Mouse (Mus musculus): ENCODE measurements around the gene Tshr. TPM values are rescaled to one million over a fixed set of nuclear protein-coding genes. Genes with fewer than 3 reads are reported as not detected.
A peak's percentile ranks its signal among the peaks of the same experiment; 100 is the strongest.

Tshr gene
- polyA plus RNA-seq, 1 experiment from 2014 or later, result 0.73 TPM

- no peak overlapping the region for H3K27ac ChIP-seq (ENCODE audit: low read depth, low read length)
- 31% methylated on average over 7 of the region's 7 CpGs for WGBS
These were observed 28.3 kb downstream of the Tshr start for GRCm38 (mm10) chr12:91412461-91413182.

DNA sequence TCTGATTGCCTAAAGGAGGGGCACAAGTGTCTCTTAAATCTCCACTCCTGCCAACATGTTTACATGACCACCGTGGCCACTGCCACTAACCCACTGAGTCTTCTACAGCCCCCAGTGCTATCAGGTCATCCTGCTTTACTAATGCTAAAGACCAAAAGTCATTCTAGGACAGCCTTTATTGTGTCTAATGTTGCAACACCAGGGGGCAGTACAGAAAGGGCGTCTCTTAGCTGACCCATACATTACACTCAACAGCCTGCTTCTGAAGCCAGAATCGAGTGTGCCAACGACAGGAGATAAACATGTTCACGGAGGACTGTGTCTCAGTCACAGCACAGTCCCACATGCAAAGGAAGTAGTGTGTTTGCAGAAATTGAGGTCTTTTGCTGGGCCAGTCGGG, 30.7 kb downstream of the Tshr start:
- Histone ChIP-seq H3K9ac (ENCODE audit: low read depth, low read length) (no peak overlapping the region), H3K27me3 (ENCODE audit: control insufficient read depth, insufficient read depth, low read length) (no peaks in the 10 kb centered on the region), H3K9me3 (ENCODE audit: control insufficient read depth, low read length) (no peaks in the 10 kb centered on the region), H3K4me3 (ENCODE audit: low read length) (no peak overlapping the region), H3K36me3 (ENCODE audit: control insufficient read depth, insufficient read depth, low read length) (no peaks in the 10 kb centered on the region), H3K27ac (ENCODE audit: low read depth, low read length) (no peak overlapping the region), H3K4me2 (replicated peaks; ENCODE audit: low read depth, low read length) (no peak overlapping the region), H3K4me1 (ENCODE audit: control insufficient read depth, insufficient read depth, low read length) (peaks cover 12% of the 10 kb centered on the region)
- no peak for ATAC-seq (ENCODE audit: low FRiP score, low TSS enrichment)
- WGBS, result 68% methylated on average over 6 of the region's 6 CpGs

More at GRCm38 (mm10) chr12:91412461-91413182, 28.3 kb downstream of the Tshr start:
- no peaks in the 10 kb centered on the region for H3K36me3 ChIP-seq (ENCODE audit: control insufficient read depth, insufficient read depth, low read length)
- no peak overlapping the region for H3K4me2 ChIP-seq (replicated peaks; ENCODE audit: low read depth, low read length)
- no peak overlapping the region for H3K4me3 ChIP-seq (ENCODE audit: low read length)
- H3K9me3 ChIP-seq (ENCODE audit: control insufficient read depth, low read length), result no peaks in the 10 kb centered on the region
- H3K9ac ChIP-seq (ENCODE audit: low read depth, low read length), result no peak overlapping the region
- peak; percentile 91 for ATAC-seq (ENCODE audit: low FRiP score, low TSS enrichment)
- peaks cover 12% of the 10 kb centered on the region for H3K4me1 ChIP-seq (ENCODE audit: control insufficient read depth, insufficient read depth, low read length)
- H3K27me3 ChIP-seq (ENCODE audit: control insufficient read depth, insufficient read depth, low read length), result no peaks in the 10 kb centered on the region

GRCm38 (mm10) chr12:91416828-91417227, 32.5 kb downstream of the Tshr start:
- Histone ChIP-seq H3K9me3 (ENCODE audit: control insufficient read depth, low read length) (no peaks in the 10 kb centered on the region), H3K4me2 (replicated peaks; ENCODE audit: low read depth, low read length) (no peak overlapping the region), H3K27ac (ENCODE audit: low read depth, low read length) (no peak overlapping the region), H3K4me1 (ENCODE audit: control insufficient read depth, insufficient read depth, low read length) (peaks cover 14% of the 10 kb centered on the region), H3K27me3 (ENCODE audit: control insufficient read depth, insufficient read depth, low read length) (no peaks in the 10 kb centered on the region), H3K9ac (ENCODE audit: low read depth, low read length) (no peak overlapping the region), H3K4me3 (ENCODE audit: low read length) (no peak overlapping the region), H3K36me3 (ENCODE audit: control insufficient read depth, insufficient read depth, low read length) (no peaks in the 10 kb centered on the region)
- no peak for ATAC-seq (ENCODE audit: low FRiP score, low TSS enrichment)
- 95% methylated on average over 7 of the region's 7 CpGs for WGBS

DNA sequence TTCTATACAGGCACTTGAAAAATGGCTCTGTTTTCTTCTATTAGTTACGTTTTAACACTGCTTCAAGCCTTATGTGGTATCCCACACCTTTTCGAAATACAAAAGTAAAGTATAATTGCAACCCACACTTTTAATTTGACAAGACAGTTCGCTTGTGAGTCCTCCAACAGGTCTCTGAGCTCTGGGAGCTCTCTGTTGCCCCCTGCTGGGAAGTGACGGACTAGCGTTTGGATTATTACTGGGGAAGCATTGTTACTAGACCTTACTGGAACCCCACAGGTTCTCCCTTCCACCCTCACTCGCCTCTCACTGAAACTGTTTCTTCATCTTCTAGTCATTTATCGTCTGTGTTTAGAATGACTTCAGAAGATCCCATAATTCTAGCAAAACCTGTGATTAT, 34.4 kb downstream of the Tshr start:
- no peak for ATAC-seq (ENCODE audit: low FRiP score, low TSS enrichment)
- Histone ChIP-seq H3K4me2 (replicated peaks; ENCODE audit: low read depth, low read length) (no peak overlapping the region), H3K36me3 (ENCODE audit: control insufficient read depth, insufficient read depth, low read length) (no peaks in the 10 kb centered on the region), H3K27me3 (ENCODE audit: control insufficient read depth, insufficient read depth, low read length) (no peaks in the 10 kb centered on the region), H3K4me1 (ENCODE audit: control insufficient read depth, insufficient read depth, low read length) (0 out of 2 replicates have a peak, but pooled peaks cover 2% of the 10 kb centered on the region), H3K9me3 (ENCODE audit: control insufficient read depth, low read length) (no peaks in the 10 kb centered on the region), H3K27ac (ENCODE audit: low read depth, low read length) (no peak overlapping the region), H3K4me3 (ENCODE audit: low read length) (no peak overlapping the region), H3K9ac (ENCODE audit: low read depth, low read length) (no peak overlapping the region)
- WGBS, result 57% methylated on average over 7 of the region's 7 CpGs

DNA sequence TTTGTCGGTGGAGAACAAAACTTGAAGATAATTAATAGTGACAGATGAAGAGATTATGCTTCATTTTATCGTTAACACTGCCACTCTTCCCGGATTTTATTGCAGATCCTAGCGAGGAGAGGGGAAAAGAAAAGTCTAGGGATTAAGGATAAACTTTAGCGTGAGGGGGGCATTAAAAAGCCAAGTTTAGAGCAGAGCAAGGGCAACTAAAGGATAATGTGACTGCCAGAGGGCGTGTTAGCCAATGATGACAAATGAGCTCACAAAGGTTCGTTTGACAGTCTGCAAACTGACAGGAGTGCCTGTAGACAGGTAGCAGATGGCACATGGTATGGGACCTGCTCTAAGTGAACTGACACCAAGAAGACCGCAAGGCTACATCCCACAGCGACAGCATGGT, 36.9 kb downstream of the Tshr start:
- Histone ChIP-seq H3K36me3 (ENCODE audit: control insufficient read depth, insufficient read depth, low read length) (no peaks in the 10 kb centered on the region), H3K9ac (ENCODE audit: low read depth, low read length) (no peak overlapping the region), H3K4me3 (ENCODE audit: low read length) (no peak overlapping the region), H3K4me2 (replicated peaks; ENCODE audit: low read depth, low read length) (no peak overlapping the region), H3K27me3 (ENCODE audit: control insufficient read depth, insufficient read depth, low read length) (no peaks in the 10 kb centered on the region), H3K27ac (ENCODE audit: low read depth, low read length) (no peak overlapping the region), H3K4me1 (ENCODE audit: control insufficient read depth, insufficient read depth, low read length) (0 out of 2 replicates have a peak, but pooled peaks cover 2% of the 10 kb centered on the region), H3K9me3 (ENCODE audit: control insufficient read depth, low read length) (no peaks in the 10 kb centered on the region)
- 41% methylated on average over 9 of the region's 9 CpGs for WGBS
- no peak for ATAC-seq (ENCODE audit: low FRiP score, low TSS enrichment)

GRCm38 (mm10) chr12:91423125-91423820, 38.9 kb downstream of the Tshr start:
- Histone ChIP-seq H3K27ac (ENCODE audit: low read depth, low read length) (no peak overlapping the region), H3K9me3 (ENCODE audit: control insufficient read depth, low read length) (no peaks in the 10 kb centered on the region), H3K4me3 (ENCODE audit: low read length) (no peak overlapping the region), H3K36me3 (ENCODE audit: control insufficient read depth, insufficient read depth, low read length) (no peaks in the 10 kb centered on the region), H3K27me3 (ENCODE audit: control insufficient read depth, insufficient read depth, low read length) (no peaks in the 10 kb centered on the region), H3K9ac (ENCODE audit: low read depth, low read length) (no peak overlapping the region), H3K4me1 (ENCODE audit: control insufficient read depth, insufficient read depth, low read length) (0 out of 2 replicates have a peak, but pooled peaks cover 2% of the 10 kb centered on the region), H3K4me2 (replicated peaks; ENCODE audit: low read depth, low read length) (no peak overlapping the region)
- ATAC-seq (ENCODE audit: low FRiP score, low TSS enrichment), result peak; percentile 86; the same call in 1 of the 2 replicates
- 60% methylated on average over 11 of the region's 11 CpGs for WGBS

DNA sequence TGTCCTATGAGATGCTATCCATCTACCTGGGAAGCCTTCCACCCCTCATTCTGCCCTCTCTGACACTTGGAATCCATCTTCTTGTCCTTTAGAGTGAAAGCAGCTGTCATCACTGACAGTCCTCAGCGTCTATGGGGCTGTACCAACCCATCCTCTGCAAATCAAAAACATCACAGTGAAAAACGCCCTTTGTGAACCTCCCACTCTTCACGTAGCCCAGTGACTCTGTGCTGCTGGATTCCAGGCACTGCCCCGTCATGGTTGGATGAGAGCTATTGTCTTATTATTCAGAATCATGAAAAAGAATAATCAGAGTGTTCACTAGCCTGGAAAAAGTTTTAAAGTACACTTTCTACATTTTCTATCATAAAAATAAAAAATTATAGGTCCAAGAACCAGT, 42.1 kb downstream of the Tshr start:
- Histone ChIP-seq H3K27me3 (ENCODE audit: control insufficient read depth, insufficient read depth, low read length) (no peaks in the 10 kb centered on the region), H3K4me2 (replicated peaks; ENCODE audit: low read depth, low read length) (no peak overlapping the region), H3K27ac (ENCODE audit: low read depth, low read length) (no peak overlapping the region), H3K4me3 (ENCODE audit: low read length) (no peak overlapping the region), H3K9ac (ENCODE audit: low read depth, low read length) (no peak overlapping the region), H3K9me3 (ENCODE audit: control insufficient read depth, low read length) (no peaks in the 10 kb centered on the region), H3K36me3 (ENCODE audit: control insufficient read depth, insufficient read depth, low read length) (no peaks in the 10 kb centered on the region), H3K4me1 (ENCODE audit: control insufficient read depth, insufficient read depth, low read length) (no peaks in the 10 kb centered on the region)
- WGBS, result 41% methylated on average over 4 of the region's 4 CpGs
- no peak for ATAC-seq (ENCODE audit: low FRiP score, low TSS enrichment)

- ATAC-seq (ENCODE audit: low FRiP score, low TSS enrichment), result no peak
- Histone ChIP-seq H3K4me1 (ENCODE audit: control insufficient read depth, insufficient read depth, low read length) (no peaks in the 10 kb centered on the region), H3K9me3 (ENCODE audit: control insufficient read depth, low read length) (no peaks in the 10 kb centered on the region), H3K27ac (ENCODE audit: low read depth, low read length) (no peak overlapping the region), H3K9ac (ENCODE audit: low read depth, low read length) (no peak overlapping the region), H3K4me3 (ENCODE audit: low read length) (no peak overlapping the region), H3K27me3 (ENCODE audit: control insufficient read depth, insufficient read depth, low read length) (no peaks in the 10 kb centered on the region), H3K4me2 (replicated peaks; ENCODE audit: low read depth, low read length) (no peak overlapping the region), H3K36me3 (ENCODE audit: control insufficient read depth, insufficient read depth, low read length) (no peaks in the 10 kb centered on the region)
- 47% methylated on average over 2 of the region's 2 CpGs for WGBS
These were observed 42.8 kb downstream of the Tshr start for GRCm38 (mm10) chr12:91427129-91427528.

- Histone ChIP-seq H3K9me3 (ENCODE audit: control insufficient read depth, low read length) (no peaks in the 10 kb centered on the region), H3K4me2 (replicated peaks; ENCODE audit: low read depth, low read length) (no peak overlapping the region), H3K27me3 (ENCODE audit: control insufficient read depth, insufficient read depth, low read length) (no peaks in the 10 kb centered on the region), H3K36me3 (ENCODE audit: control insufficient read depth, insufficient read depth, low read length) (no peaks in the 10 kb centered on the region), H3K27ac (ENCODE audit: low read depth, low read length) (no peak overlapping the region), H3K9ac (ENCODE audit: low read depth, low read length) (no peak overlapping the region), H3K4me3 (ENCODE audit: low read length) (no peak overlapping the region), H3K4me1 (ENCODE audit: control insufficient read depth, insufficient read depth, low read length) (no peaks in the 10 kb centered on the region)
- ATAC-seq (ENCODE audit: low FRiP score, low TSS enrichment), result 0 out of 2 replicates have a peak, but pooled peaks have one; percentile 55
- 88% methylated on average over 13 of the region's 13 CpGs for WGBS
These were observed 97.9 kb downstream of the Tshr start for GRCm38 (mm10) chr12:91482195-91482733.

Measured in kidney, embryonic 14.5 days (tissue).